Mouse (Mus musculus) bone marrow, adult 2 months (tissue): ENCODE data around the gene Uprt.

Experiments
- CTCF ChIP-seq: fragments of 200-500 bp; IDR thresholded peaks from 2 replicates; pipeline ENCODE4 v1.5.1; 2011; ENCODE audit warnings: low read length, control low read depth; ENCODE audit not compliant: control insufficient read depth, insufficient read depth
- POLR2A ChIP-seq: fragments of 200-500 bp; IDR thresholded peaks from 2 replicates; pipeline ENCODE4 v1.6.1; 2011; ENCODE audit warnings: low read depth, mild to moderate bottlenecking, control low read depth, low read length, borderline replicate concordance; ENCODE audit not compliant: control insufficient read depth

DNA sequence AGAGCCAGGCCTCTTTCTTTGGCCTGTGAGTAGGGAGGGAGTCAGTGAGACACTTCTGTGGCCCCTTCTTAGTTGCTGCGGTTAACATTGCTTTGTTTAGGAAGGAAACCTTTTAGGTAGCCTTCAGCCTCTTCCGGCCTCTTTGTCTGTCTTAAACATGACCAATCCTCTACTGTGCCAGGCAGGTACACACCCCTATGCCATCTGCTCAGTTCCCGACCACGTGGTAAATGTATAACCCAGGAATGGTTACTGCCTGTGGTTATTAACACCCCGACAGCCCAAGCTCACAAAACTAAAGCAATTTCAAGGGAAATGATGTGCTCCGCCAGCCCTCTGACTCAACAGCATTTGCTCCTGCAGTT lies 808 bp downstream of the Uprt start:
- TF ChIP-seq CTCF = no peak
- no peak for TF ChIP-seq POLR2A
